In the genomic region with DNA sequence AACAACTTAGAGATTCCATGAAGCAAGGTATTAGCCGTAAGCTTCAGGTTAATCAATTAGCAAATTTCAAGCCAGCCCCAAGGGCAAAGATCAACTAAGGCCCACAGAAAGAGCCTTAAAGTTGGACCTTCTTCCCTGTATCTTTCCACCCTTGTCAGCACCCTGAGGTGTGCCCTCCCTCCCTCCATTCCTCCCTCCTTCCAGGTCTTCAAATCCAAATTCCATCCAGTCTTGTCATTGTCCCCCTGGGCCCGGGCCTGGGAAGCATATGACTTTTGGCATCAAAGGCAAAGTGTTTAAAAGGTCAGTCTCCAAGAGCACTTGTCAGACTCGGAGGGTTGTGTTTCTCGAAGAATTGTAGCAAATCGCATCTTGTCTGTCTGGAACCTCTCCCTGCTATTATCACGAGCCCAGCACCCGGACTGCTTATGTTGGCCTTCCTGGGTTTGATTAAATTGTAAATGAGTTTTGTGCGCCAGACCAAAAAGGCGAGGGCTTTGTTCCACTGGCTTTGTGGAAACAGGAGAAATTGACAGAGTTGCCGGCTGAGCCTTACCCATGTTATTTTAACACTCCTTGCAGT, we compare ENCODE assay signal across 13 mouse cellular contexts. TPM values are rescaled to one million over a fixed set of nuclear protein-coding genes. Genes with fewer than 3 reads are reported as not detected.
DNase-seq lines count a peak whose midpoint lies in the region; ATAC-seq and TF ChIP-seq lines count a peak whose summit lies in the region.
"Had no signal": no experiment of that assay in that cellular context is flagged by ENCODE, and none has a peak within 500 bp of the region (broad histone marks: within the 10 kb centered on the region; RNA-seq: fewer than 3 reads in every experiment).

No protein-coding gene starts in this region.

- H3K9ac ChIP-seq in kidney, embryonic 14.5 days (ENCODE audit: low read depth, low read length): no peak overlapping the region
- H3K9ac ChIP-seq in forebrain, postnatal 0 days: no peak overlapping the region
- H3K9ac ChIP-seq: neural tube, embryonic 12.5 days had no signal

- CTCF ChIA-PET in Patski (lab: Charles Lee): no interaction called here

- no peak overlapping the region for H3K4me3 ChIP-seq in kidney, embryonic 14.5 days (ENCODE audit: low read length)
- H3K4me3 ChIP-seq in forebrain, postnatal 0 days (ENCODE audit: low read depth, low read length): no peak overlapping the region
- H3K4me3 ChIP-seq: layer of hippocampus, adult 2 months; neural tube, embryonic 12.5 days had no signal

- POLR2A ChIA-PET in Patski (lab: Charles Lee): no interaction called here

- WGBS in kidney, embryonic 14.5 days: 58% methylated on average over 10 of the region's 10 CpGs
- 26% methylated on average over 10 of the region's 10 CpGs for WGBS in forebrain, postnatal 0 days

- no peak for TF ChIP-seq CTCF in Patski (IDR thresholded peaks at IDR 0.05)
- no peak for TF ChIP-seq CTCF in forebrain, postnatal 0 days (IDR thresholded peaks at IDR 0.05; ENCODE audit: low read depth)

- peak; percentile 81 for DNase-seq in kidney, adult 11 months
- DNase-seq in Patski (ENCODE audit: low read depth, low spot score): peak; percentile 27
- DNase-seq in adipocyte (ENCODE audit: low spot score): peak; percentile 12
- DNase-seq in kidney, adult 9 months: peak; percentile 89
- no peak for DNase-seq in urinary bladder, adult 2 months (ENCODE audit: low spot score)
- DNase-seq in forebrain, postnatal 0 days: no peak
- DNase-seq: cerebellum, adult 8-10 months; gastrocnemius, postnatal 25 days had no signal

- peaks cover 3% of the 10 kb centered on the region; the same call in 1 of the 2 replicates for H3K4me1 ChIP-seq in kidney, embryonic 14.5 days (ENCODE audit: control insufficient read depth, insufficient read depth, low read length)
- no peaks in the 10 kb centered on the region for H3K4me1 ChIP-seq in forebrain, postnatal 0 days (ENCODE audit: insufficient read depth)

- no peak overlapping the region for H3K27ac ChIP-seq in kidney, embryonic 14.5 days (ENCODE audit: low read depth, low read length)
- H3K27ac ChIP-seq in forebrain, postnatal 0 days (ENCODE audit: low read depth, low read length): no peak overlapping the region
- H3K27ac ChIP-seq: layer of hippocampus, adult 2 months; neural tube, embryonic 12.5 days had no signal

- H3K27me3 ChIP-seq in kidney, embryonic 14.5 days (ENCODE audit: control insufficient read depth, insufficient read depth, low read length): no peaks in the 10 kb centered on the region
- no peaks in the 10 kb centered on the region for H3K27me3 ChIP-seq in Patski
- H3K27me3 ChIP-seq in forebrain, postnatal 0 days (ENCODE audit: insufficient read depth, low read length): no peaks in the 10 kb centered on the region
- H3K27me3 ChIP-seq: neural tube, embryonic 12.5 days had no signal

- H3K4me2 ChIP-seq in kidney, embryonic 14.5 days (replicated peaks; ENCODE audit: low read depth, low read length): no peak overlapping the region
- H3K4me2 ChIP-seq in forebrain, postnatal 0 days (ENCODE audit: low read depth): no peak overlapping the region
- H3K4me2 ChIP-seq: liver, embryonic 11.5 days; neural tube, embryonic 12.5 days had no signal

- no peak for ATAC-seq in kidney, embryonic 14.5 days (ENCODE audit: low FRiP score, low TSS enrichment)
- no peak for ATAC-seq in Patski
- ATAC-seq in forebrain, postnatal 0 days: no peak
- ATAC-seq: lung, postnatal 0 days had no signal

- peaks cover 22% of the 10 kb centered on the region; the same call in 1 of the 2 replicates for H3K36me3 ChIP-seq in kidney, embryonic 14.5 days (ENCODE audit: control insufficient read depth, insufficient read depth, low read length)
- H3K36me3 ChIP-seq in forebrain, postnatal 0 days (ENCODE audit: insufficient read depth): peaks cover 14% of the 10 kb centered on the region

- in situ Hi-C loops in Patski (cut with MboI; ENCODE audit: low pct_unique_long_range_greater_than_20kb): no loop called here

- no peaks in the 10 kb centered on the region for H3K9me3 ChIP-seq in kidney, embryonic 14.5 days (ENCODE audit: control insufficient read depth, low read length)
- H3K9me3 ChIP-seq in forebrain, postnatal 0 days (ENCODE audit: low read length): no peaks in the 10 kb centered on the region
- H3K9me3 ChIP-seq: neural tube, embryonic 12.5 days had no signal

RNA-seq across cellular contexts. Expression of a gene that starts 55.3 kb away (rescaled TPM):
- polyA plus RNA-seq in kidney, embryonic 14.5 days (2014; fragmentation: Nextera tagmentation; extraction: Ambion mirVana): 1.5 and 2.6 TPM in 2 replicates
- polyA plus RNA-seq in Patski (2021): 6.8 TPM
- 2.5 TPM in 2 replicates for polyA plus RNA-seq in urinary bladder, adult 2 months (2012; rRNA removed)
- total RNA-seq in forebrain, postnatal 0 days (2014; rRNA removed): 1.2 and 1.4 TPM in 2 replicates
- polyA plus RNA-seq in forebrain, postnatal 0 days (2015; fragmentation: Nextera tagmentation; extraction: Ambion mirVana): 0.78 and 1.9 TPM in 2 replicates

Comparison
In these comparisons a context has a peak if more than half of its experiments do, and no peak if none do; other contexts are left out.
1. DNase-seq: peak in kidney, adult 11 months (single experiment), Patski (single experiment), adipocyte (single experiment) and kidney, adult 9 months (single experiment); none in urinary bladder, adult 2 months (single experiment) and forebrain, postnatal 0 days (single experiment).